Mouse (Mus musculus) ES-Bruce4 (cell line): ENCODE measurements around the gene Pou4f1.

Experiments used
- CTCF ChIP-seq: IDR thresholded peaks from one replicate; pipeline ENCODE4 v1.8.1; 2011; ENCODE audit warnings: low read depth, low read length
- POLR2A ChIP-seq: IDR thresholded peaks from one replicate; pipeline ENCODE4 v1.8.1; 2011; ENCODE audit warnings: low read length; ENCODE audit not compliant: insufficient read depth

DNA sequence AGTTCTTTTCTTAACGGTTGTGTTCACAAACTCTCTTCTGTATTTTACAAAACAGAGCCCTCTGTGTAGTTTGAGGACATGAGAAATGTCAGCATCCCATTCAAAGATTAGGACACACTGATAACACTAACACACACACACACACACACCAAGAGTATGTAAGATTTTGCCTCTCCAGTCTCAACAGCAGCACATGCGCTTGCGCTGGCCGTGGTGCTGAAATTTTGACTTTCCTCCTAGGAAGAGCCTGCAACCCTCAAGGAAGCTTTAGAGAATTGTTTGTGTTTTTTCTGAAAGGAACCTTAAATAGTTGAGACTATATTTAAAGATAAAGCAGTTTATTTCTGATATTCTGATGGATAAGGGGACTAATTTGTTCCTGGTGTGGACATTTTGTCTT lies 14.0 kb downstream of the Pou4f1 start:
- TF ChIP-seq POLR2A (no peak), CTCF (no peak)
